Mouse (Mus musculus): Measurements from ENCODE around the gene Usp6nl.

- TF ChIP-seq MAFK (IDR thresholded peaks at IDR 0.05; ENCODE audit: insufficient read depth, low read depth, low read length), result no peak
- TF ChIP-seq CHD2 (IDR thresholded peaks at IDR 0.05; ENCODE audit: low read depth, low read length), result no peak
- TF ChIP-seq HCFC1 (IDR thresholded peaks at IDR 0.05; ENCODE audit: borderline replicate concordance, insufficient read depth, low read length), result no peak
- TF ChIP-seq ZNF384 (IDR thresholded peaks at IDR 0.05; ENCODE audit: low read depth, low read length), result no peak
These were observed 113.9 kb downstream of the Usp6nl start for GRCm38 (mm10) chr2:6436085-6436950.
